Mouse (Mus musculus): Measurements from ENCODE around the gene Aloxe3.

- TF ChIP-seq CTCF (IDR thresholded peaks at IDR 0.05), result no peak
- no peak for TF ChIP-seq EP300 (IDR thresholded peaks at IDR 0.05)
Measured at GRCm38 (mm10) chr11:69098762-69099091, 27.0 kb upstream of the Aloxe3 start.

All from lung, postnatal 0 days (tissue).